Mouse (Mus musculus) heart, postnatal 25 days (tissue): ENCODE measurements at regions not wholly inside any gene's neighbourhood (a gene's known extent, or its start where the extent isn't known, plus 50 kb on each side); places are given as distances from the start of the nearest gene placed in this dataset.

Experiments used
- DNase-seq: peaks from one replicate; pipeline ENCODE4 v3.0.0; 2022; ENCODE audit warnings: low spot score
- intact Hi-C: fragments of 180-260 bp; cut with DNase I; formaldehyde crosslinking; loops from one replicate; pipeline ENCODE4 v1.15.1; 2025
- microRNA-seq: library from miRNA; unstranded; fragments of <30 nt; microRNA quantifications from one replicate; pipeline ENCODE4 v1.2.0, GENCODE M21; 2022

DNA sequence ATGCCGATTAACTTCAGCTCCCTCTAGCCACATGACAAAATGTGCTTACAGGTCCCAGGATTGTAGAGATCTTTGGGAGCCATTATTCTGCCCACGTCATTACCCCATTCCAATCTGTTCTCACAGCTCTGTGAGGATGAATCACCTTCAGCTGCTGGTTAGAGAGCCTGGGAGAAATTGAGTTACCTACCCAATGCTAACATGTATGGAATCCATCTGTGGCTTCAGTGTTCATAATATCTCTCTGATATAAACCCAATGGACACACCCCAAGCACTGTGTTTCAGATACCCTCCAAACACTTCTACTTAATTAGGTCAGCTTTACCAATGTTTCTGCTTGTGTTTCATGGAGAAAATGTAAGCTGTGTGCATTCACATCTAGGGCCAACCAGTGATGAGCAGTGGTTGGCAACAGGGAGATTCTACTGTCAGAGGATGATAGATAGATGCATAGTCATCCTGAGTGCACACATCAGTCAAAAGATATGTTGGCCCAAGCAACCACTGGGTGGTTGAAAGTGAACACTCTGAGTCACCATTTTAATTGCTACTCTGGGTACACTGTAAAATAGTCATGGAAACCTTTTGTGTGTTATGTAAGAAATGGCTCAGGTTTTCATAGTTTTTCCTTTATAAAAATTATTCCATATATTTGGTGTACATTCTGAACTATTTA is 301.5 kb downstream of the Lrig3 start:
- intact Hi-C loops: no loop called here

DNA sequence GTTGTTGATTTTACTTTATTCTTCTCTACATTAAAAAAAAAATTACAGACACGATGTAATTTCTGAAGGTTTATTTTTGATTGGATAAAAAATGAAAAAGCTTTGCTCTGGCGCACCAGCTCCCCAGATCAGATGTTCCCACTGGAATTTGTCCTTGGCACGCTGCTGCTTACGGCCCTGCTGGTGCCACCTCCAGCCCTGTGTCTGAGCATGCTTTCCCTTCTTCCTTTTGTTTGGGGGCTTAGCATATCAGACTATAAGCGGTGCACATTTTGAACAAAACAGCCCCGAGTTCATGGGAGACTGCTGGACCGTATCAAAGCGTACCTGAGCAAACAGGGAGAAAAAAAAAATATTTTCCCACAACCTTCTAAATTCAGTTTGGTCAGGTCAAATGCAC is 291.2 kb downstream of the Lrig3 start:
- no peak for DNase-seq
- intact Hi-C loops: no loop called here

More for the DNA sequence above, 301.5 kb downstream of the Lrig3 start:
- no peak for DNase-seq

DNA sequence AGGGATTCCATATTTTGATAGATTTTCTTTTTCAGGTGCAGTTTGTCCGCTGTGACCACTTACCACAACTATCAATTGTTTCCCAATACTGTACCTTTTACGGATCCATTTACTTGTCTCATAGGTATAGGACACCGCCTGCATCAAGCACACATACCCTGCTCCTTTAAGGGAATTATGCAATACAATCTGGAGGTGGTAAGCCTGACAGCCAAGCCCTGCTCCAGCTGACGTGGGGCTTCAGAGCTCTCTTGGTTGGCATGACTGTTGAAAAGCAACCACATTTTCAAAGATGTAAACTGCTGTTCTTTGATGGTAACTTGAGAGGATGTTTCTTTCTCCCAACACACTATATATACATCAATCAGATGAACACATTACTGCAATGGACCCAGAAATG is 288.2 kb downstream of the Lrig3 start:
- DNase-seq: no peak
- intact Hi-C loops: no loop called here

DNA sequence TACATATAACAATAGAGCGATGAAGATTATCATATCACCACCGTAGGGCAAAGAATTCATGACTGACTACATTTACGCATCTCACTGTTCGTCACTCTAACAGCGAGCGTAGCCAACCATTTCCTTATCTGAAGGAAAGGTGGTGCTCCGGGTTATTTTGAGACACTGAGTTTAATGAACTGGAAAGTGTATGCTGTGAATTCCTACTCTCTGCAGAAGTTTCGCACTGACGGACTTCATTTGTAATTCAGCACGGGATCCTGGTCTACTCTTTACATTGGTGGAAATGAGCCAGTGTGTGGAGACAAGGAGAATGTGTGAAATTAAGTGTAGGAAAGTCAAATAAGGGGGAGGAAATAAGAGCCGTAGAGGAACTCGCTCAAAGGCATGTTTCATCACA is 283.2 kb downstream of the Lrig3 start:
- DNase-seq: no peak
- intact Hi-C loops: no loop called here

DNA sequence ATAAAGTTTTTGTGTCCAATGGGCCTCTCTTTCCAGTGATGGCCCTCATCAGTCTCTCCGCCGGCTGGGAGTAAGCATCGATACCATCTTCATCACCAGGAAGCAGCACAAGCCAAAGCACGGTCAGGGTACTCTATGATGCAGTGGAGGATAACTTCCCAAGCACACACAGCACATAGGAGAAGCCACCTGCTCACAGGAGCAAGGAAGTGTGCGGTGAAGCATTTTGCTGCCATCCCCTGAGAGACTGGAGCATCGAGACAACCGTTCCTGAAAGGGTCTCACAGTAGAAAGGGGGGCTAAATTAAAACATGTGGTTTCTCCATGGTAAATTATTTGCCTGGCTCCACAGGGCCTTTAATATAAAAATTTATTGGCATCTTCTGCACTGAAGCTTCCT is 277.1 kb downstream of the Lrig3 start:
- intact Hi-C loops: no loop called here
- no peak for DNase-seq

DNA sequence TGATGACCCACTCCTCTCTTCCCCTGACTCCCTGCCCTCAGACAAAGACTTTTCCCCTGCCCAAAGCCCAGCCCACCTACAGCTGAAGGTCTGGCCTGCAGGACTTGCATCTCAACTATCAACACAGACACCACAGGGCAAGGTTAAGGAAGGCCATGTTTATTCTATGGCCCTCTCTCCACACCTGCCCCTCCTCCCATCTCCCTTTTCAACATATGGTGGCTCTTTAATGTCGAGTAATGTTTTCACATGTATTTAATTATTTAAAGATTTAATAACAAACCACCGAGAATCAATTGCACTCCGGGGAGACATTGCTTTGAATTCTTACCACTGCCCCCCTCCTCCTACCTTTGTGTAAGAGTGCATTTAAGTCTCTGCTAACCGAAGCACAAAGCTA is 273.6 kb downstream of the Lrig3 start:
- intact Hi-C loops: no loop called here
- no peak for DNase-seq

Small RNAs in the stretch of these regions (microRNA-seq; reads per million reads assigned to microRNA genes)
- 349 reads per million, percentile 71 among the genes with 10 or more reads in this experiment for gene Mir378d
